Mouse (Mus musculus): ENCODE data around the gene Scfd2. TPM values are rescaled to one million over a fixed set of nuclear protein-coding genes. Genes with fewer than 3 reads are reported as not detected.

Scfd2 gene
- total RNA-seq, 2 experiments from 2014 or later: 9.4 to 12.2 TPM

GRCm38 (mm10) chr5:74194027-74194840, 337.3 kb downstream of the Scfd2 start:
- intact Hi-C loops (cut with DNase I): no loop called here
- no peak for DNase-seq

GRCm38 (mm10) chr5:74193626-74194025, 337.9 kb downstream of the Scfd2 start:
- intact Hi-C loops (cut with DNase I): no loop called here
- no peak for DNase-seq

- intact Hi-C loops (cut with DNase I): no loop called here
- no peak for DNase-seq
Observed at GRCm38 (mm10) chr5:74193008-74193407, 338.6 kb downstream of the Scfd2 start.

GRCm38 (mm10) chr5:74190911-74191310, 340.6 kb downstream of the Scfd2 start:
- intact Hi-C loops (cut with DNase I): no loop called here
- no peak for DNase-seq

GRCm38 (mm10) chr5:74190161-74190491, 341.4 kb downstream of the Scfd2 start:
- peak in 1 of 2 experiments; percentile 39 for DNase-seq
- intact Hi-C loops (cut with DNase I): no loop called here

- intact Hi-C loops (cut with DNase I): no loop called here
- DNase-seq: no peak
Observed at GRCm38 (mm10) chr5:74189484-74190160, 341.9 kb downstream of the Scfd2 start.

GRCm38 (mm10) chr5:74188886-74189285, 342.7 kb downstream of the Scfd2 start:
- no peak for DNase-seq
- intact Hi-C loops (cut with DNase I): no loop called here

GRCm38 (mm10) chr5:74188076-74188475, 343.5 kb downstream of the Scfd2 start:
- intact Hi-C loops (cut with DNase I): no loop called here
- DNase-seq: no peak

- intact Hi-C loops (cut with DNase I): no loop called here
- no peak for DNase-seq
Observed at GRCm38 (mm10) chr5:74184607-74185006, 347.0 kb downstream of the Scfd2 start.

GRCm38 (mm10) chr5:74183118-74183517, 348.4 kb downstream of the Scfd2 start:
- intact Hi-C loops (cut with DNase I): no loop called here
- no peak for DNase-seq

GRCm38 (mm10) chr5:74180216-74180615, 351.3 kb downstream of the Scfd2 start:
- intact Hi-C loops (cut with DNase I): no loop called here

GRCm38 (mm10) chr5:74175526-74176270, 355.9 kb downstream of the Scfd2 start:
- peak in 1 of 2 experiments; percentile 26 for DNase-seq
- intact Hi-C loops (cut with DNase I): no loop called here

More at GRCm38 (mm10) chr5:74180216-74180615, 351.3 kb downstream of the Scfd2 start:
- no peak for DNase-seq

GRCm38 (mm10) chr5:74173162-74173844, 358.3 kb downstream of the Scfd2 start:
- DNase-seq: no peak
- intact Hi-C loops (cut with DNase I): no loop called here

- intact Hi-C loops (cut with DNase I): no loop called here
- no peak for DNase-seq
Observed at GRCm38 (mm10) chr5:74172208-74172607, 359.4 kb downstream of the Scfd2 start.

- intact Hi-C loops (cut with DNase I): no loop called here
- DNase-seq: no peak
Observed at GRCm38 (mm10) chr5:74171768-74172167, 359.8 kb downstream of the Scfd2 start.

- intact Hi-C loops (cut with DNase I): no loop called here
- DNase-seq: no peak
Observed at GRCm38 (mm10) chr5:74168085-74168484, 363.5 kb downstream of the Scfd2 start.

- DNase-seq: no peak
- intact Hi-C loops (cut with DNase I): no loop called here
Observed at GRCm38 (mm10) chr5:74166642-74167041, 364.9 kb downstream of the Scfd2 start.

GRCm38 (mm10) chr5:74164547-74164946, 367.0 kb downstream of the Scfd2 start:
- no peak for DNase-seq
- intact Hi-C loops (cut with DNase I): no loop called here

- intact Hi-C loops (cut with DNase I): no loop called here
- no peak for DNase-seq
Observed at GRCm38 (mm10) chr5:74163141-74163540, 368.4 kb downstream of the Scfd2 start.

- intact Hi-C loops (cut with DNase I): no loop called here
Observed at GRCm38 (mm10) chr5:74162013-74162412, 369.5 kb downstream of the Scfd2 start.

More at GRCm38 (mm10) chr5:74162013-74162412, 369.5 kb downstream of the Scfd2 start:
- DNase-seq: no peak
